Mouse (Mus musculus) embryonic fibroblast, embryonic 13.5 days (primary cell): ENCODE measurements at regions not wholly inside any gene's neighbourhood (a gene's known extent, or its start where the extent isn't known, plus 50 kb on each side); places are given as distances from the start of the nearest gene placed in this dataset.
"Not testable (repeated sequence)": the region's sequence is repeated elsewhere in the genome, so short reads cannot be mapped to it uniquely, and the experiment has no call there.

ENCODE experiments used
- H3K27ac ChIP-seq: 2 replicates; pipeline ENCODE4 v1.5.1; 2012; ENCODE audit warnings: low read length, control low read depth, inconsistent platforms; ENCODE audit not compliant: insufficient read depth
- H3K4me1 ChIP-seq: 2 replicates; pipeline ENCODE4 v1.6.1; 2011; ENCODE audit warnings: low read length; ENCODE audit not compliant: control insufficient read depth, insufficient read depth
- H3K4me3 ChIP-seq: 2 replicates; pipeline ENCODE4 v1.5.1; 2011; ENCODE audit warnings: mild to moderate bottlenecking, control low read depth, low read length; ENCODE audit not compliant: insufficient read depth
- CTCF ChIP-seq: IDR thresholded peaks from 2 replicates; pipeline ENCODE4 v1.5.1; 2011; ENCODE audit warnings: mild to moderate bottlenecking, control low read depth, low read length, moderate library complexity, borderline replicate concordance; ENCODE audit not compliant: insufficient read depth
- POLR2A ChIP-seq: IDR thresholded peaks from 2 replicates; pipeline ENCODE4 v1.6.1; 2011; ENCODE audit warnings: low read depth, mild to moderate bottlenecking, control low read depth, low read length, moderate library complexity

- TF ChIP-seq POLR2A: no peak
- TF ChIP-seq CTCF: no peak
- Histone ChIP-seq H3K27ac (no peak overlapping the region), H3K4me3 (no peak overlapping the region)
Measured at GRCm38 (mm10) chr15:62253724-62254123, 1330.9 kb upstream of the A1bg start.

DNA sequence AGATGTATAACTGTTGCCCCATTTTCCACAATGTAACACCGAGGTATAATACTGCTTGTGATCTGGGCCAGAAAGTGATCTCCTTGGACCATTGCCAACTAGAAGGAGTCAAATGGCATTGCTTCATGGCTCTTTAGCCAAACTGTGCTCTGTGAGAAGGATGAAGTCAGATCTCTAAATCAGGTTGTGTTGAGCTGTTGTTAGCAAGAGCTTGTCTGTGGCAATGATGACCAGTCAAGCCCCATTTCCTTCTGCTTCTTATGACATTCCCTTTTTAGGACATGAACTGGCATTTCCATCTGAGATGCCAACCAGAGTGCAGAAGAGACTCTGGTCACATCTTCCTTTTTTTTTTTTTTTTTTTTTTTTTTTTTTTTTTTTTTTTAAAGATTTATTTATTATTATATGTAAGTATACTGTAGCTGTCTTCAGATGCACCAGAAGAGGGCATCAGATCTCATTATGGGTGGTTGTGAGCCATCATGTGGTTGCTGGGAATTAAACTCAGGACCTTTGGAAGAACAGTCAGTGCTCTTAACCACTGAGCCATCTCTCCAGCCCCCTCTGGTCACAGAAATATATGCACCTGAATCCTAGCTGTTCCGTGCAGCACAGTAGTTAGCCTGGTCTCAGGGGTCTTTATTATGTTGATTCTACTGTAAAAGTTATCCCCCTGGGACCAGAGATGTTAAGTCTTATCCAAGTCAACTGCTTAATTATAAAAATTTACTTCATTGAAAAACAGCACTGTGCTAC, 1329.4 kb upstream of the A1bg start:
- H3K4me1 ChIP-seq, H3K27ac ChIP-seq, H3K4me3 ChIP-seq: not testable (repeated sequence)

More at GRCm38 (mm10) chr15:62253724-62254123, 1330.9 kb upstream of the A1bg start:
- H3K4me1 ChIP-seq: no peaks in the 10 kb centered on the region; the same call in 1 of the 2 replicates

DNA sequence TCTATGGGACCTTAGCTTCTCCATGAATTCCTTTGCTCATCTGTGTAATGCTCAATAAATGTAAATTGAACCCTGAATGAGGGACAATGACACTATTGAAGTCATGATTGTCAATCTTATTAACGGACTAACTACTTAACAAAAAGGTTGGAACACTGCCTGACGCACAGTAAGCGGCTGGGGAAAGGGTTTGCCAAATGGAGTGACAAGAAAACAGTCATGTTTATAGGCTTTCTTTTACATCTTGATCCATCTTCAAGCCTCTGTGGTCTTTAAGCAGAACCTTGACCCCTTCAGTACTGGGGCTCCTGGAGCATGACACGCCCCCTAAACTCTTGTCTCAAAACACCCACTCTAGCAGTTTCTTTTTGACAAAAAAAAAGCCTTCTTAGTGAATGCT, 1326.6 kb upstream of the A1bg start:
- no peak for TF ChIP-seq CTCF
- Histone ChIP-seq H3K27ac (no peak overlapping the region), H3K4me1 (no peaks in the 10 kb centered on the region; the same call in 1 of the 2 replicates), H3K4me3 (no peak overlapping the region)

DNA sequence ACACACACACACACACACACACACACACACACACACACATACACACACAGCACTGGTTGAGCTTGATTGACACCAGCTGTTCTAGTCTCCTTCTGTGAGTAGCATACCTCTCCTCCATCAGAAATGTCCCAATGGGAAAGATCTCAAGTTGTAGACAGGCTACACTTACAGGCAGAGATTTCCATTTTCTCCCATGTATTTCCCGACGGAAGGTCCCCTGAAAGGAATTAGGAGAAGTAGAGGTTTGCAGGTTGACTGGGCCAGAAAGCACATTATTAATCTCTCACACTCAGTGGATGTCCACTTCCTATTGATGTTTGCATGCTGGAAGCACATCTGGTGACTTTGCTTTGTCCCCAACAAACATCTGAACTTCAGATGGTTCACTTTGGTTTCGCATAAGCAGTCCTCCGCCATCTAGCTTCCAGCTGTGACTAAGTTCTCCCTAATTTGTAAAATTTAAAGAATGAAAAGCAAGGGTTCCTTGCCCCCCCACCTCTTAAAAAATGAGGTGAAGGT, 1323.8 kb upstream of the A1bg start:
- TF ChIP-seq POLR2A (no peak), CTCF (no peak)
- H3K27ac ChIP-seq: no peak overlapping the region
- H3K4me3 ChIP-seq: no peak overlapping the region
- no peaks in the 10 kb centered on the region; the same call in 1 of the 2 replicates for H3K4me1 ChIP-seq

GRCm38 (mm10) chr15:62245237-62245636, 1322.4 kb upstream of the A1bg start:
- H3K27ac ChIP-seq: peak overlapping the region; percentile 6; the same call in 1 of the 2 replicates
- no peak overlapping the region for H3K4me3 ChIP-seq
- H3K4me1 ChIP-seq: no peaks in the 10 kb centered on the region; the same call in 1 of the 2 replicates
- TF ChIP-seq CTCF (no peak), POLR2A (no peak)

- Histone ChIP-seq H3K4me3 (no peak overlapping the region), H3K4me1 (no peaks in the 10 kb centered on the region; the same call in 1 of the 2 replicates)
- TF ChIP-seq CTCF (no peak), POLR2A (no peak)
Measured at GRCm38 (mm10) chr15:62244819-62245218, 1322.0 kb upstream of the A1bg start.

DNA sequence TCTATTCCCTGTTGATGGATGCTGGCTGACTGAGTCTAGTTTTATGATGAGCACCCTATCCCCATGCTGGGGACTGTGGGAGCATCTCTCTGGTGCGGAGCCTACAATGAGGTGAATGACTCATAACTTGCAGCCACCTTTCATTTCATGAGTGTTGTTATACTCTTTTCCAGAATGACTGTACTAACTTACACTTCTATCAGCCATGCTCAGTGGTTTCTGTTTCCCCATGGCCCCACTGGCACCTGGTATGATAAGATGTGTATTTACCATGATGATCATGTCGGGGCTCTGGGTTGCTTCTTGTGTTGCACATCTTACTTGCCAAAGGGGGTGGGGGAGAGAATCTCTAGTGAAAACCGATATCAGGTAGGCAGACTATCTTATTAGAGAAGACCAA, 1317.2 kb upstream of the A1bg start:
- Histone ChIP-seq H3K4me1 (no peaks in the 10 kb centered on the region), H3K4me3 (no peak overlapping the region), H3K27ac (no peak overlapping the region)
- TF ChIP-seq POLR2A (no peak), CTCF (no peak)

More at GRCm38 (mm10) chr15:62244819-62245218, 1322.0 kb upstream of the A1bg start:
- H3K27ac ChIP-seq: peak overlapping the region; percentile 6; the same call in 1 of the 2 replicates

DNA sequence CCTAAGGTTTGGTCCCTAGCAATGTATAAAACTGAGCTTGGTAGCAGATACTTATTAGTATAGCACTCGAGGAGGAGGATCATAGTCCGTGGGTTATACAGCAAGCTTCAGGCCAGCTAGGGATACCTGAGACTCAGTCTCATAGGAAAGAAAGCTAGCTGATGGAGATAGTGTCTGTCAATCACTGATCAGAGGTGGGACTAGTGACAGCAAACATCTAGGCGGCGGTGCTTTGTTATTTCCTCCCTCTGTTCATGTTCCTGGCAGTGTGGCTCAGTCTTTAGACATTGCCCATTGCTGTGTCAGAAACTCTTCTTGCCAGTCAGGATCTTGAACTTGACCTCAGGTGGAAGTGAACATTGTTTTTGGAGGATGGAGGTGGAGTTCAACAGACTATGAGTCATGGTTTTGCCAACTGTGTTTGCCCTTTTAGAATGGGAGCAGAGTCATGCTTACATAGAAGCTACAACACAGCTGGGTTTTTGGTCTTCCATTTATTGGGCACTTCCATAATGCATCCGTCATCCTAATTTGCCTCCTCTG, 1315.8 kb upstream of the A1bg start:
- TF ChIP-seq CTCF: no peak
- TF ChIP-seq POLR2A: no peak
- Histone ChIP-seq H3K27ac (no peak overlapping the region), H3K4me1 (no peaks in the 10 kb centered on the region), H3K4me3 (no peak overlapping the region)

- no peak overlapping the region; the same call in 1 of the 2 replicates for H3K27ac ChIP-seq
- TF ChIP-seq POLR2A: no peak
- no peak for TF ChIP-seq CTCF
- H3K4me1 ChIP-seq: no peaks in the 10 kb centered on the region
- no peak overlapping the region for H3K4me3 ChIP-seq
Measured at GRCm38 (mm10) chr15:62236056-62236455, 1313.2 kb upstream of the A1bg start.

DNA sequence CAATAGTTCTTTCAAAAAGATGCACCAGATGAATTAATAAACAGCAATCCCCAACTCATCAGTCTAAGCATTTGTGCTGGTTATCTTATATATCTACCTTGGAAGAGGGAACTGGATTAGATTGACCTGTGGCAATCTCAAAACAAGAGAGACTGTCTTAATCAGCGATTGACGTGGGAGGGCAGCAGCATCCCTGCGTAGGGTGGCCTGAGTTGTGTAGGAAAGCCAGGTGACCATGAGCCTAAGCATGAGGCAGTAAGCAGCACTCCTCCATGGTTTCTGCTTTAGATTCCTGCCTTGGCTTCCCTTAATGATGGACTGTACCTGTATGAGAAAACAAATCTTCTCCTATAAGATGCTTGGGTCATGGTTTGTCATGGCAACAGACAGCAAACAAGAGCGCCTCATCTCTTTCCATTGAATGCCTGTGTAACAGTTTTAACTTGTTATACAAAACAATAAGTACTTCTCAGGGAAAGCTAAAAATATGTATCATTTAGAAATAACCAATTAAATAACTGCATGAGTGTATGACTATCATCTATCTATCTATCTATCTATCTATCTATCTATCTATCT, 1311.5 kb upstream of the A1bg start:
- Histone ChIP-seq H3K4me1 (no peaks in the 10 kb centered on the region), H3K4me3 (no peak overlapping the region), H3K27ac (no peak overlapping the region)
- TF ChIP-seq CTCF (no peak), POLR2A (no peak)
